Mouse (Mus musculus): ENCODE results near the gene Fam49a. TPM values are rescaled to one million over a fixed set of nuclear protein-coding genes. Genes with fewer than 3 reads are reported as not detected.

Gene Fam49a
- polyA plus RNA-seq, 1 experiment from 2014 or later: 154 TPM

DNA sequence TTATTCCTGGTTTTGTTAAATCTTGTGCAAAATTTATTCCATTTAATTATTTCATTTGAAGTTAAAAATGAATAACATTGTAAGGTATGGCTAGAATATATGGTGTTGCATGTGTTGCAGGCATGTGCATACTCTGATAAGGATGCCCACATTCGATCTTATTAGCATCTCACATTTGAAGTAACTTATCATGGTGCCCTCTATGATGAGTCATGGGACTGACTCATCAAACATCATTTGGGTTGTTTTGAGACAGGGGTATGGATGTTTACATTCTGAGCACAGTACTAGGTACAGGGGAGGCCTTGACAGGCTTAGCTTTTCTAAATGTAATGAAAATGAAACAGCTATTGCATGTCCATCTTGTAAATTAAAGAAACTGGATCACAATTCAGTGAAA, 165.3 kb downstream of the Fam49a start:
- Histone ChIP-seq H3K27ac (replicated peaks) (no peak overlapping the region), H3K4me1 (peaks cover 10% of the 10 kb centered on the region), H3K9me3 (no peaks in the 10 kb centered on the region), H3K27me3 (no peaks in the 10 kb centered on the region), H3K9ac (replicated peaks) (no peak overlapping the region), H3K36me3 (no peaks in the 10 kb centered on the region), H3K4me2 (replicated peaks) (no peak overlapping the region), H3K4me3 (no peak overlapping the region)
- ATAC-seq (replicated peaks): no peak
- 85% methylated on average over 1 of the region's 1 CpGs for WGBS

DNA sequence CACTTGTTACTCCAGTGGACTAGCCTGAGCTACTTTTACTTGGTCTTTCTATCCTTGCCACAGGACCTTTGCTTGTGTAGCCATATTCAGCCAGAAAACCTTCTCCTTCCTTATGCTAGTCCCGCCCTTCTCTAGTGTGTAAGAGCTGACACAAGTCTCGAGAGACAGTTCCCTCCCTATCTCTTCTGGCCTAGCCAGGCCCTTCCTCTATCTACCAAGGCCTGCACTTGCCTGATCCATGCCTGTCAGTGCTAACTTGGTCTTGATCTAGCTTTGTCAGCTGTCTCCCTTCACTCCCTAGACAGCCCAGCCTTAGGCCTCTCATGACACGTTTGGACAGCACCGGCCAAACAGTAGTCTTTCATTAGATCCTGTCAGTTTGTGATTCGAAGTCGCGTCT, 166.9 kb downstream of the Fam49a start:
- 91% methylated on average over 7 of the region's 7 CpGs for WGBS
- Histone ChIP-seq H3K36me3 (no peaks in the 10 kb centered on the region), H3K9ac (replicated peaks) (no peak overlapping the region), H3K27me3 (no peaks in the 10 kb centered on the region), H3K4me3 (no peak overlapping the region), H3K27ac (replicated peaks) (no peak overlapping the region; the same call in 1 of the 2 replicates), H3K9me3 (no peaks in the 10 kb centered on the region), H3K4me2 (replicated peaks) (no peak overlapping the region), H3K4me1 (peaks cover 10% of the 10 kb centered on the region)
- ATAC-seq (replicated peaks): no peak
